Mouse (Mus musculus) intestine, postnatal 0 days (tissue): Measurements from ENCODE around the gene Fh1. TPM values are rescaled to one million over a fixed set of nuclear protein-coding genes. Genes with fewer than 3 reads are reported as not detected.

Experiments used
- ATAC-seq: fragments of 200-750 bp; cut with Nextera tagmentation; 2 replicates; pipeline ENCODE4 v1.8.0; 2017; ENCODE audit warnings: mild to moderate bottlenecking, moderate TSS enrichment, moderate library complexity
- H3K27ac ChIP-seq: fragments of 300-500 bp; sonication (generic); 2 replicates; pipeline ENCODE4 v1.5.1; 2014; ENCODE audit warnings: mild to moderate bottlenecking, low read depth, low read length, moderate library complexity
- H3K27me3 ChIP-seq: fragments of 300-500 bp; sonication (generic); replicated peaks from 2 replicates; pipeline ENCODE4 v1.6.1; 2014; ENCODE audit warnings: low read length, mixed read lengths; ENCODE audit not compliant: control insufficient read depth, insufficient read depth
- H3K36me3 ChIP-seq: fragments of 300-500 bp; sonication (generic); 2 replicates; pipeline ENCODE4 v1.6.1; 2014; ENCODE audit warnings: mild to moderate bottlenecking, moderate library complexity; ENCODE audit not compliant: control insufficient read depth, insufficient read depth
- H3K4me1 ChIP-seq: fragments of 300-500 bp; sonication (generic); replicated peaks from 2 replicates; pipeline ENCODE4 v1.6.1; 2014; ENCODE audit warnings: antibody characterized with exemption, low read length, mixed read lengths; ENCODE audit not compliant: control insufficient read depth, insufficient read depth
- H3K4me2 ChIP-seq: fragments of 300-500 bp; sonication (generic); replicated peaks from 2 replicates; pipeline ENCODE4 v1.6.1; 2014; ENCODE audit warnings: low read depth, mild to moderate bottlenecking, moderate library complexity
- H3K4me3 ChIP-seq: fragments of 300-500 bp; sonication (generic); 2 replicates; pipeline ENCODE4 v1.5.1; 2014; ENCODE audit warnings: low read depth, low read length
- H3K9ac ChIP-seq: fragments of 300-500 bp; sonication (generic); 2 replicates; pipeline ENCODE4 v1.6.1; 2014; ENCODE audit warnings: mild to moderate bottlenecking, low read depth, low read length
- H3K9me3 ChIP-seq: fragments of 300-500 bp; sonication (generic); 2 replicates; pipeline ENCODE4 v1.6.1; 2016; ENCODE audit warnings: mixed run types; ENCODE audit not compliant: control insufficient read depth
- CTCF ChIP-seq: sonication (generic); IDR thresholded peaks from 2 replicates; pipeline ENCODE4 v1.5.1; 2016; ENCODE audit warnings: low read depth, mild to moderate bottlenecking, control low read depth, antibody characterized with exemption, moderate library complexity
- WGBS: fragments of 180-500 bp; shearing (Covaris S2); extraction: QIAGEN DNeasy Blood & Tissue Kit; methylation state at CpG from one replicate; pipeline ENCODE4 v1.1.7; 2014; 5-methylcytosine and 5-hydroxymethylcytosine counted together
- polyA plus RNA-seq: library from polyadenylated mRNA; unstranded; fragments of >200 nt; fragmentation: Nextera tagmentation; extraction: Ambion mirVana; gene quantifications from 2 replicates; pipeline ENCODE4 v1.2.1, GENCODE M21; 2015

Fh1 gene
- polyA plus RNA-seq, 1 experiment from 2014 or later, result 112 TPM

DNA sequence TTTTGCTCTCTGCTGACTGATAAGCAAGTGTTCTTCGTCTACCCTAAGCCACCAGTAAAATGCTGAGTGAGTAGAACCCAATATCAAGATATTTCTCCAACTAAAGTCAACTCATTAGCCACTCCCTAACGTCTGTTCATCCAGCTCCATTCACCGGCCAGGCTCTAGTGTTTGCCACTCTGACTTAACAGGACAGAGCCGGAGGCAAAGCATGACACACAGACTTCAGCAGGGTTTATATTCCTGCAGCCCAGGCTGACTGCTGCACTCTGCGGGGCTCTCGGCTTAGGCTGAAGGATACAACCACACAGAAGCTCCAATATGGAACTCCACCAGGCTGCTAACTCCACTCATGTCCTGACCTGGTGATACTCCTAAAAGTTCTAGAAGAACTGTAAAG lies 18.1 kb downstream of the Fh1 start:
- Histone ChIP-seq H3K4me1 (no peaks in the 10 kb centered on the region), H3K4me2 (no peak overlapping the region), H3K4me3 (no peak overlapping the region), H3K9me3 (no peaks in the 10 kb centered on the region), H3K9ac (no peak overlapping the region), H3K36me3 (peaks cover 71% of the 10 kb centered on the region), H3K27me3 (no peaks in the 10 kb centered on the region), H3K27ac (no peak overlapping the region; the same call in 1 of the 2 replicates)
- no peak for TF ChIP-seq CTCF
- no peak for ATAC-seq
- 63% methylated on average over 6 of the region's 6 CpGs for WGBS

DNA sequence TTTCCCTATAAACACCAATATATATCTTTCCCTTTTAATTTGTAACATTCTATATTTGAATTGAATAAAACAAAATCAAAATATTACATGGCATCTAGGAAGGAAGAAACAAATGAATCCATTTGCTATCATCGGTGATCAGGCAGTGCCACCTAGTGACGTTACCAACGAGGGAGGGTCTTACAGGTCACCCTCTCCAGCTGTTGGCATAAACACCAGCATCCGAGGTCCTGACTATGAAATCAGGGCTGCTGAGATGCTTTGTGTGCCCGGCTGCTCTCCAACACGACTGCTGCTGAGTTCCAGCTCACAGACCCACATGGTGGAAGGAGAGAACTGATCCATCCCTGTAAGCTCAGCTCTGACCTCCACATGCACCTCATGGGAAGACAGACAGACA lies 22.0 kb downstream of the Fh1 start:
- Histone ChIP-seq H3K4me2 (no peak overlapping the region), H3K36me3 (peaks cover 53% of the 10 kb centered on the region), H3K9me3 (no peaks in the 10 kb centered on the region), H3K27me3 (no peaks in the 10 kb centered on the region), H3K9ac (no peak overlapping the region), H3K4me3 (no peak overlapping the region), H3K27ac (no peak overlapping the region), H3K4me1 (no peaks in the 10 kb centered on the region)
- peak; percentile 56 for TF ChIP-seq CTCF
- WGBS, result 74% methylated on average over 6 of the region's 6 CpGs
- no peak for ATAC-seq

DNA sequence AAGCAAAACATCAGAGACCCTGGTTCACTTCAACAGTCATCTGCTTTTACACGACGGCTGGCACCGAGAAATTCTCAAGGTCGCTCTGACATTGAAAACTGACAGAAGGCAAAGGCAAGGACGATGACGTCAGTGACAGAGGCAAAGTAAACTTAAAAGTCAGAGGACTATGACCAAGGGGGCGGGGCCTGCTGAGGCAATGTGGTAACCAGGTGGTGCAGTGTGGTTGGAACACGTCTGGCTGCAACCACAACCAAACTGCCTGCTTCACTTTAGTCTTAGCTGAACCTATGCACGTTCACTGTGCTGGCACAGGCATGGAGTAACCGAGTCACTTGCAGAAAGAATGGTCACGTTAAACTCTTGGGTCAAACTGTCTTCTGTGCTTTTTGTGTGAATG lies 23.2 kb downstream of the Fh1 start:
- Histone ChIP-seq H3K9me3 (no peaks in the 10 kb centered on the region), H3K36me3 (peaks cover 43% of the 10 kb centered on the region), H3K27me3 (no peaks in the 10 kb centered on the region), H3K4me3 (no peak overlapping the region), H3K4me1 (no peaks in the 10 kb centered on the region), H3K4me2 (no peak overlapping the region), H3K9ac (no peak overlapping the region), H3K27ac (no peak overlapping the region)
- no peak for TF ChIP-seq CTCF
- ATAC-seq, result peak; percentile 10; the same call in 1 of the 2 replicates
- WGBS, result 80% methylated on average over 11 of the region's 11 CpGs

DNA sequence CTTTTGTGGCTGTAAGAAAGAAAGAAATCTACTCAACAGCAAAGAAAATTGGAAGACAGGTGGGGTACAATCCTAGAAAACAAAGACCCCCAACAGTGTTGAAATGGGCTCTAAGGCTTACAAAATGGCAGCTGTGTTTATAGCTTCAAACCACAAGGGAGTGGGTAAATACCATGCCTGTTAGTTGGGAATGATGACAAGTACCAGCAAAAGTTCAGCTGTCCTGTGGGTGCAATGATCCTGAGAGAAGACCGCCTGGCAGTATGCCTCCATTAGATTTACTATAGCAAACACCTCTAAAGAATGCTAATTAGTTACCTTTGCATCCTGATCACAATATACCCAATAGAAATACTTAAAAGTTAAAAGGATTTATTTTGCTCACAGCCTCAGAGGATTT lies 32.6 kb downstream of the Fh1 start:
- no peaks in the 10 kb centered on the region for H3K36me3 ChIP-seq
- 100% methylated on average over 1 of the region's 1 CpGs for WGBS
- no peak overlapping the region for H3K4me2 ChIP-seq
- no peaks in the 10 kb centered on the region for H3K4me1 ChIP-seq
- H3K4me3 ChIP-seq, result no peak overlapping the region
- ATAC-seq, result no peak
- H3K27me3 ChIP-seq, result no peaks in the 10 kb centered on the region
- no peak overlapping the region for H3K9ac ChIP-seq
- no peak overlapping the region for H3K27ac ChIP-seq
- TF ChIP-seq CTCF, result no peak
- no peaks in the 10 kb centered on the region for H3K9me3 ChIP-seq

DNA sequence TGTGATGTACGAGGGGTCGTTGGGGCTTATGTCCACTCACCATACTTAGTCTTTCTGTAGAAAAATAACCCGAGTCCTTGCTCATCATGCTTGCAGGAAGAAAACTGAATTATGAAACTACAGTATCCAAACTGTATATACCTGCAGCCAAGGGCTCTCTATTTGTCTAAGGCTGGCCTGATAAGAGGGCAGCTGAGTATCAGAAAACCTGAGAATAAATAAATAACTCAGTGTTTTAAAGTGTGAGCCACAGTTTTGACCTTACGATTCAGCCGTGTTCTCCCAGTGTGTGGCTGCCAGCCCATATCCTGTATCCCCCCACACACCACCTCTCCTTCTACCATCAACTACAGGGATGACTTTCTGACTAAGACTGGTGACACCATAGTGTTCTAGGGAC lies 38.8 kb downstream of the Fh1 start:
- Histone ChIP-seq H3K4me2 (no peak overlapping the region), H3K9ac (no peak overlapping the region), H3K36me3 (no peaks in the 10 kb centered on the region), H3K27me3 (no peaks in the 10 kb centered on the region), H3K9me3 (no peaks in the 10 kb centered on the region), H3K27ac (no peak overlapping the region), H3K4me1 (no peaks in the 10 kb centered on the region), H3K4me3 (no peak overlapping the region)
- no peak for TF ChIP-seq CTCF
- WGBS, result 70% methylated on average over 5 of the region's 5 CpGs
- ATAC-seq, result no peak

DNA sequence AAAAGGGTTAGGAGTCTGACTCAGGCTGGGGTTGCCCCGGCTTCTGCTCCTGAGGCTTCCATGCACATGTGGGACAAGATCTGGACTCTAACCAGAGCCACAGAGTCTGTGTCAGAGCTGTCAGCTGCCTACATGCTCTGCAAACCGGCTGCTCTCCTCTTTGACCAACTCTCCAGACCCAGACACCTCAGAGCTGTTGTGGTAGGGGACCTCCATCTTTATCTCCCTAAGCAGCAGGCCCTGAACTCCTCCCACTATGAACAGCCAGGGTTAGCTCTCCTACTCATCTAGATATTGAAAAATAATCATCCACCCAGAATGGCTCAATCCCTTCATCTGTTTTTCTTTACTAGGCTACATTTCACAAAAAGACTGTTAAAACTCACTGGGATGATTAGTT lies 40.2 kb downstream of the Fh1 start:
- no peaks in the 10 kb centered on the region for H3K9me3 ChIP-seq
- TF ChIP-seq CTCF, result no peak
- H3K27ac ChIP-seq, result no peak overlapping the region
- H3K27me3 ChIP-seq, result no peaks in the 10 kb centered on the region
- WGBS, result 88% methylated on average over 2 of the region's 2 CpGs
- no peak overlapping the region for H3K4me2 ChIP-seq
- H3K4me3 ChIP-seq, result no peak overlapping the region
- no peak for ATAC-seq
- no peak overlapping the region for H3K9ac ChIP-seq
- no peaks in the 10 kb centered on the region for H3K36me3 ChIP-seq
- no peaks in the 10 kb centered on the region for H3K4me1 ChIP-seq

DNA sequence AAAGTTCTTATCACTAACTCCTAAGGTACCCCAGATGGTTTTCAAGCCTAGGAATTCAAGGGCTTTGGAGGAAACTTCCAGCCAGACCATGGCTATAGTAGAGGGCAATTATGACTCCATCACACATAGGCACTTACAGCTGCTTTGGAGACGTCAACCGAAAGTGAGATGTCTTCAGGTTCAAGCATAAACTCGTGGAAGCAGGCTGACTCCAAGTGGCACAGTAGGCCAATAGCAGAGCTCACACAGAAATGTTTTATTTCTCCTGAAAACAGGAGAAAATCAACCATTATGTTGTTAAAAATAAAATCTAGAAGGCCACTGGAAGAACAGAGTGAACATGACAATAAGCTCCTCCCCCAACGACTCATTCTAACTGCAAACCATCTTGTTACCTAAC lies 42.6 kb downstream of the Fh1 start:
- Histone ChIP-seq H3K9ac (no peak overlapping the region), H3K4me1 (no peaks in the 10 kb centered on the region), H3K4me2 (no peak overlapping the region), H3K9me3 (no peaks in the 10 kb centered on the region), H3K36me3 (no peaks in the 10 kb centered on the region), H3K4me3 (no peak overlapping the region), H3K27ac (no peak overlapping the region), H3K27me3 (no peaks in the 10 kb centered on the region)
- ATAC-seq, result no peak
- 80% methylated on average over 4 of the region's 4 CpGs for WGBS
- no peak for TF ChIP-seq CTCF
